Mouse (Mus musculus): ENCODE measurements around the gene Lrrc18. TPM values are rescaled to one million over a fixed set of nuclear protein-coding genes. Genes with fewer than 3 reads are reported as not detected.

Gene Lrrc18
- polyA plus RNA-seq, 1 experiment from 2014 or later, result 0.37 TPM

GRCm38 (mm10) chr14:33058881-33059660, 67.9 kb downstream of the Lrrc18 start:
- 91% methylated on average over 7 of the region's 7 CpGs for WGBS
- Histone ChIP-seq H3K4me1 (no peaks in the 10 kb centered on the region), H3K9ac (no peak overlapping the region), H3K4me3 (no peak overlapping the region), H3K27ac (no peak overlapping the region), H3K9me3 (no peaks in the 10 kb centered on the region), H3K27me3 (no peaks in the 10 kb centered on the region), H3K4me2 (no peak overlapping the region), H3K36me3 (no peaks in the 10 kb centered on the region)
- no peak for ATAC-seq (ENCODE audit: insufficient number of reproducible peaks, low FRiP score, low TSS enrichment, low read depth)

GRCm38 (mm10) chr14:33062996-33063395, 71.8 kb downstream of the Lrrc18 start:
- H3K9me3 ChIP-seq, result no peaks in the 10 kb centered on the region
- no peak overlapping the region for H3K9ac ChIP-seq
- H3K4me2 ChIP-seq, result no peak overlapping the region
- no peak overlapping the region for H3K27ac ChIP-seq
- no peak overlapping the region for H3K4me3 ChIP-seq
- no peaks in the 10 kb centered on the region for H3K27me3 ChIP-seq
- H3K36me3 ChIP-seq, result no peaks in the 10 kb centered on the region
- 66% methylated on average over 5 of the region's 5 CpGs for WGBS
- no peak for ATAC-seq (ENCODE audit: insufficient number of reproducible peaks, low FRiP score, low TSS enrichment, low read depth)
- no peaks in the 10 kb centered on the region for H3K4me1 ChIP-seq

Other genes with a start within 250 kb of the Lrrc18 start
- gene Tmem273, start 205.4 kb upstream of the Lrrc18 start, polyA plus RNA-seq (2015; fragmentation: Nextera tagmentation; extraction: Ambion mirVana), result 0.93 and 1.4 TPM in 2 replicates
- gene Fam170b, start 157.4 kb upstream of the Lrrc18 start, polyA plus RNA-seq (2015; fragmentation: Nextera tagmentation; extraction: Ambion mirVana), result not detected in 2 replicates
- 26.3 and 31.6 TPM in 2 replicates for gene Vstm4, start 134.6 kb upstream of the Lrrc18 start, polyA plus RNA-seq (2015; fragmentation: Nextera tagmentation; extraction: Ambion mirVana)
- 0.58 and 0.67 TPM in 2 replicates for gene Wdfy4, start 194.1 kb downstream of the Lrrc18 start, polyA plus RNA-seq (2015; fragmentation: Nextera tagmentation; extraction: Ambion mirVana)
- 6.7 and 7.1 TPM in 2 replicates for gene Arhgap22, start 222.6 kb downstream of the Lrrc18 start, polyA plus RNA-seq (2015; fragmentation: Nextera tagmentation; extraction: Ambion mirVana)